Mouse (Mus musculus) G1E (cell line): Measurements from ENCODE around the gene Zfp697. TPM values are rescaled to one million over a fixed set of nuclear protein-coding genes. Genes with fewer than 3 reads are reported as not detected.

Experiments
- ATAC-seq: 2 replicates; pipeline ENCODE4 v1.8.0; 2016; ENCODE audit warnings: mild to moderate bottlenecking; ENCODE audit not compliant: insufficient number of reproducible peaks, poor library complexity, low FRiP score, severe bottlenecking; ENCODE audit errors: extremely low read depth
- DNase-seq: peaks from one replicate; pipeline ENCODE4 v3.0.0; 2012; ENCODE audit warnings: low spot score
- H3K27me3 ChIP-seq: 2 replicates; pipeline ENCODE4 v1.6.1; 2012; ENCODE audit warnings: mild to moderate bottlenecking, low read length, inconsistent platforms; ENCODE audit not compliant: insufficient read depth
- H3K36me3 ChIP-seq: replicated peaks from 2 replicates; pipeline ENCODE3; 2012; ENCODE audit warnings: mild to moderate bottlenecking, inconsistent platforms
- H3K4me1 ChIP-seq: 2 replicates; pipeline ENCODE4 v1.6.1; 2012; ENCODE audit warnings: low read depth, low read length, inconsistent platforms, mixed read lengths; ENCODE audit not compliant: insufficient read depth
- H3K4me3 ChIP-seq: 2 replicates; pipeline ENCODE4 v1.5.1; 2012; ENCODE audit warnings: low read depth, mild to moderate bottlenecking, inconsistent platforms, low read length, moderate library complexity, mixed read lengths
- H3K9me3 ChIP-seq: replicated peaks from 2 replicates; pipeline ENCODE4 v1.6.1; 2012; ENCODE audit warnings: inconsistent platforms
- CTCF ChIP-seq: IDR thresholded peaks from 2 replicates; pipeline ENCODE4 v1.5.1; 2012; ENCODE audit warnings: low read depth, low read length, inconsistent platforms, mixed read lengths
- GATA1 ChIP-seq: IDR thresholded peaks from 2 replicates; pipeline ENCODE4 v1.6.1; 2012; ENCODE audit warnings: borderline replicate concordance, low read length, inconsistent platforms, mixed read lengths
- GATA2 ChIP-seq: IDR thresholded peaks from 2 replicates; pipeline ENCODE4 v1.6.1; 2012; ENCODE audit warnings: low read depth, low read length, inconsistent platforms, borderline replicate concordance
- POLR2AphosphoS5 ChIP-seq: IDR thresholded peaks from 2 replicates; pipeline ENCODE4 v1.6.1; 2012; ENCODE audit warnings: low read depth, low read length, inconsistent platforms; ENCODE audit not compliant: insufficient replicate concordance
- TAL1 ChIP-seq: conservative IDR thresholded peaks from 2 replicates; pipeline ENCODE4 v1.6.1; 2012; ENCODE audit warnings: low read depth, low read length, inconsistent platforms, mixed read lengths
- polyA plus RNA-seq: library from polyadenylated mRNA; stranded (reverse); fragments of >175 nt; gene quantifications from 2 replicates; pipeline ENCODE4 v1.2.3, GENCODE M21; 2012
- total RNA-seq, 2 experiments: library from RNA; stranded (forward) in 1 of 2; stranded (reverse) in 1 of 2; fragments of 200-1000 nt in 1 of 2; fragments of >200 nt in 1 of 2; fragmentation: Nextera tagmentation in 1 of 2; gene quantifications; 2 replicates each; pipeline ENCODE4 v1.2.3; 2014 to 2017

Gene Zfp697
- total and polyA plus RNA-seq, 3 experiments: 0.16 TPM; not detected in 2

DNA sequence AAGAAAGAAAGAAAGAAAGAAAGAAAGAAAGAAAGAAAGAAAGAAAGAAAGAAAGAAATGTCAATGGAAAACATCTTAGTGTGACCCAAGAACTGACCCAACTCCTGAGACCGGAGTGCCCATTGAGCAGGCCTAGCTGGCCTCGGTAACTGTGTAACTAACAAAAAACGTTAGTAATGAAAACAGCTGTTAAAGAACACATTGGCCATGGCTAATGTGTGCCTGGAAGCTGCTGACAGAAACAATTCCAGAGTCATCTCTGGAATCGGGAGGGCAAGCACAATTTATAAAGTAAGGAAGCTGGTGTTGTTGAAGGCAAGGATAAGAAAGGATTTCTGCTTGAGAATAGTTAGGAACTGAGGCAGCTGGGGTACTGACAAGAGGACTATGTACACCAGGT, 14.0 kb upstream of the Zfp697 start:
- no peaks in the 10 kb centered on the region for H3K36me3 ChIP-seq
- DNase-seq (no peak), ATAC-seq (no peak)
- H3K27me3 ChIP-seq: no peaks in the 10 kb centered on the region
- peaks cover 39% of the 10 kb centered on the region for H3K9me3 ChIP-seq
- no peaks in the 10 kb centered on the region for H3K4me1 ChIP-seq
- TF ChIP-seq CTCF (no peak), GATA1 (no peak), TAL1 (no peak), POLR2AphosphoS5 (no peak), GATA2 (no peak)
- no peak overlapping the region for H3K4me3 ChIP-seq

DNA sequence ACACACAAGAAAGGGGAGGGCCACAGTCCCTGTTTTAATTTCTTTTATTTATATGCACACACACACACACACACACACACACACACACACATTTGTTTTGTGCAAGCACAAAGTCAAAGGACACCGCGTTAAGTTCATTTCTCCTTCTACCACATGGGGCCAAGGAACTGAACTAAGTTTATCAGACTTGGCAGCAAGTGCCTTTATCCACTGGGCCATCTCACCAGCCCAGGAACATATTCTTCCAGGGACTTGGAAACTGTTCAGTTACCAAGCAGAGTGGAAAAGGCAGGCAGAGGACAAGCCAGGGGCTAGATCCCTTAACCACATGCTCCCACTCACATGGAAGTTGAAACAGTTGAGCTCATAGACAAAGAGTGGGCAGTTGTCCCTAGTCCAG, 13.5 kb upstream of the Zfp697 start:
- TF ChIP-seq GATA1 (no peak), TAL1 (no peak), POLR2AphosphoS5 (no peak), CTCF (no peak), GATA2 (no peak)
- no peak overlapping the region for H3K4me3 ChIP-seq
- no peaks in the 10 kb centered on the region for H3K36me3 ChIP-seq
- DNase-seq (no peak), ATAC-seq (no peak)
- no peaks in the 10 kb centered on the region for H3K4me1 ChIP-seq
- H3K27me3 ChIP-seq: no peaks in the 10 kb centered on the region
- peaks cover 35% of the 10 kb centered on the region for H3K9me3 ChIP-seq

DNA sequence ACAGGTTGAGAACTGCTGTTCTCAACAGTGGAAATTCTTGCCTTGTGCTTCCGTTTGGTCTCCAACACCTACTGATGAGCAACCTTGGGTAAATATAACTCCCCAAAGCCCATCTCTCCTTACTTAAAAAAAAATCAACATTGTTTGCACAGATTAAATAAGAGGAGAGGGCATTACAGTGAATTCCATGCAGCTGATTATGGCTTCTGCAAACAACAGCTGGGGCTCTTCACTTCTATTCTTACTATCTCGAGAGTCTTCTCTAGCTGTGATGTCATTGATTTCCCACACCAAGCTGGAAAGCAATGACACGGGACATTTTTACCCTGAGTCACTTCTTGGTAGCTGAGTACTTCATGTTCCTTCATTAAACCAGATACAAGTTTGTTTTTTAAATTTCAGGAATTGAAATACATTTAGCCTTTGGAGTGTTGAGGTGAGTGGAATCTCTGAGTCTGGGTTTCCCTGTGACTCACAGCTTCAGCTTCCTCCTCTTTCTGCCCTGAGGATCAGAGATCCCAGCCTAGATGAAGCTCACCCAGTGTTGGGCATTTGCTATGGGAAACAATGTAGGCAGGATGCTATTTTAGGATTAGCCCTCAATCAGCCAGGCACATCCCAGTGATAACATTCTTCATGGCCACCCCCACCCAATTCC, 8.1 kb upstream of the Zfp697 start:
- no peaks in the 10 kb centered on the region for H3K36me3 ChIP-seq
- TF ChIP-seq TAL1: no peak
- H3K4me1 ChIP-seq: no peaks in the 10 kb centered on the region
- DNase-seq (no peak), ATAC-seq (no peak)
- no peak overlapping the region for H3K4me3 ChIP-seq
- no peaks in the 10 kb centered on the region for H3K27me3 ChIP-seq
- peaks cover 34% of the 10 kb centered on the region for H3K9me3 ChIP-seq

DNA sequence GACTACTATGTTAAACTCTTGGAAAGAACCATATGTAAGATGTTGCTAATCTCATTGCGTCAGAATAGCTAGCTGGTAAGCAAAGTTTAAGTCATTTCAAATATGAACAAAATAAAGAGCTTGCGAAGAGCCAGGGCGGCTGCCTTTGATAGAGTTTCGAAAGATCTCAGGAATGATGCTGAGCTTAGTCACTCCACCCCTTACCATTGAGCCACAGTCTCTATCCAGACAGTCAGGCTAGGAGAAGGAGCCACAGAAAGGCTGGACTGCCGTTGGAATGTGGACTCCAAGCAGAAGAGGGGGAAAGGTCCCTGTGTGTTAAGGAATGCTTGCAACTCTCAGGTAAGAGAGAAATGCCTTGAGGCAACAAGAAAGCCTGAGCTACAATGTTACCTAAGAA, 7.3 kb upstream of the Zfp697 start:
- H3K4me3 ChIP-seq: no peak overlapping the region
- H3K4me1 ChIP-seq: no peaks in the 10 kb centered on the region
- DNase-seq (no peak), ATAC-seq (no peak)
- no peak for TF ChIP-seq TAL1
- no peak for TF ChIP-seq POLR2AphosphoS5
- TF ChIP-seq GATA1: no peak
- TF ChIP-seq GATA2: no peak
- TF ChIP-seq CTCF: no peak
- no peaks in the 10 kb centered on the region for H3K36me3 ChIP-seq
- no peaks in the 10 kb centered on the region for H3K27me3 ChIP-seq
- H3K9me3 ChIP-seq: peaks cover 38% of the 10 kb centered on the region

DNA sequence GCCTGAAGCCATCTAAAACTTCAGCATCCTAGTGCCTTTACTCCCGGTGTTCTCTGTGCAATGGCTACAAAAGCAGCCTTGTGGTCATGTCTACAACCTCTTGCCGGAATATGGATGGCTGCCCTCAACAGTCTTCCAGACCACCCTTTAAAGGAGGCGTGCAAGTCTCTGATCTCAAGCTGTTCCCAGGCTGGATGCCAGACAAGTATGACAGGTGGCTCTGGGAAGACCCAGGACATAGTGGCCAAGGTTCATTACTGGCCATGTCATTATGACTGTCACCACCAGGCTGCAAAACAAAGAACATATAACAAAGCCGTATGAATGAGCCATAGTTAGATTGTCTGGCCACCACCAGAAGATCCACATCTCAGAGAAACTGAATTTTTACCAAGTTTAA, 4.0 kb upstream of the Zfp697 start:
- TF ChIP-seq POLR2AphosphoS5 (no peak), TAL1 (no peak), GATA1 (no peak), GATA2 (no peak), CTCF (no peak)

DNA sequence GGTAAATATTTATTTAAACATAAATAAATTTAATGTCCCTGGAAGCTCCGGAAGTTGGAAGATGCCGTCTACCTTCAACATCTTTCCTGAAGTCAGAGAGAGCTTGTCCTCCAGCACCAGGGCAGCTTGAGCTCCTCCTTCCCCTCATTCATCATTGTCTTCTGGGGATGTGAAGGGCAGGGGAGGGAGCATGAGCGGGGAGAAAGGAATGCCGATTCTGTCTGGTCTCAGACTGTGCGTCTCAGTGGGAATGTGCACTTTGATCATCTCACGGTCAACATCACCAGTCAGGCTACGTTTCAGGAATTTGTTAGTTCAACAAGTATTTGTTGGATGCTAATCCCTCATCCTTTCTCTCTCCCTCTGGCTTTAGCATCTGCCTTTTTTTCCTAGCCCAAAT, 3.0 kb upstream of the Zfp697 start:
- peaks cover 52% of the 10 kb centered on the region for H3K9me3 ChIP-seq
- TF ChIP-seq GATA1 (no peak), TAL1 (no peak), POLR2AphosphoS5 (no peak), GATA2 (no peak), CTCF (no peak)
- DNase-seq: no peak
- no peaks in the 10 kb centered on the region for H3K36me3 ChIP-seq
- no peak overlapping the region for H3K4me3 ChIP-seq
- no peaks in the 10 kb centered on the region for H3K4me1 ChIP-seq
- H3K27me3 ChIP-seq: no peaks in the 10 kb centered on the region
- no peak for ATAC-seq

More for the DNA sequence above, 4.0 kb upstream of the Zfp697 start:
- Histone ChIP-seq H3K36me3 (no peaks in the 10 kb centered on the region), H3K27me3 (no peaks in the 10 kb centered on the region), H3K9me3 (peaks cover 47% of the 10 kb centered on the region), H3K4me1 (no peaks in the 10 kb centered on the region), H3K4me3 (no peak overlapping the region)
- no peak for ATAC-seq
- no peak for DNase-seq

DNA sequence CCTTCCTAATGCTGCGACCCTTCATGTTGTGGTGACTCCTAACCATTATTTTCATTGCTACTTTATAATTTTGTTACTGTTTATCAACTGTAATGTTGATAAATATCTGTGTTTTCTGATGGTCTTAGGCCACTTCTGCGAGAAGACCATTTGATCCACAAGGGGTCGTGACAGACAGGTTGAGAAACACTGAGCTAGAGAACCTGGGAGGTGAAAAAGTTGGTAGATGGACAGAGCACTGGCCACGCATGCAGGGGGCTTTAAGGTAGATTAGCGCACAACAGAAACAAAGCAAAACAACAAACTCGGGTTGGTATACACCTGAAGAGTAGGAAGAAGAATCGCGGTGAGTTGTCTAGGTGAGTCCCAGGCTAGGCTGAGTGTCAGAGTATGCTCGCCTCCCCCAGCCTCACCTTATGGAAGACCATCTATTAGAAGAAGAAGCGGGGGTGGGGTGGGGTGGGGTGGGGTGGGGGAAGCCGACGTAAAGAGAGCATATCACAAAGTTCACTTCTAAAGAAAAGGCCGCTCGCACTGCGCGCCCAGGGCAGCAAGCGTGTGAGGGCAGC, 500 bp upstream of the Zfp697 start:
- no peak for ATAC-seq
- TF ChIP-seq GATA1 (no peak), CTCF (no peak), GATA2 (no peak), TAL1 (no peak), POLR2AphosphoS5 (no peak)
- no peak for DNase-seq
- peaks cover 57% of the 10 kb centered on the region for H3K9me3 ChIP-seq
- H3K27me3 ChIP-seq: no peaks in the 10 kb centered on the region
- no peak overlapping the region for H3K4me3 ChIP-seq
- H3K36me3 ChIP-seq: no peaks in the 10 kb centered on the region
- H3K4me1 ChIP-seq: no peaks in the 10 kb centered on the region
